Mouse (Mus musculus) brain, embryonic 14.5 days (tissue): ENCODE data around the gene Tm9sf4.

ENCODE experiments used
- CTCF ChIP-seq: fragments of 200-500 bp; IDR thresholded peaks from 2 replicates; pipeline ENCODE4 v1.5.1; 2012; ENCODE audit warnings: inconsistent platforms, mild to moderate bottlenecking, moderate library complexity, borderline replicate concordance; ENCODE audit not compliant: insufficient read depth, insufficient read length; ENCODE audit errors: extremely low read depth
- POLR2A ChIP-seq: fragments of 200-500 bp; IDR thresholded peaks from 2 replicates; pipeline ENCODE4 v1.6.1; 2012; ENCODE audit warnings: mild to moderate bottlenecking, inconsistent platforms, borderline replicate concordance; ENCODE audit not compliant: poor library complexity, insufficient read depth, insufficient read length, severe bottlenecking; ENCODE audit errors: extremely low read depth

DNA sequence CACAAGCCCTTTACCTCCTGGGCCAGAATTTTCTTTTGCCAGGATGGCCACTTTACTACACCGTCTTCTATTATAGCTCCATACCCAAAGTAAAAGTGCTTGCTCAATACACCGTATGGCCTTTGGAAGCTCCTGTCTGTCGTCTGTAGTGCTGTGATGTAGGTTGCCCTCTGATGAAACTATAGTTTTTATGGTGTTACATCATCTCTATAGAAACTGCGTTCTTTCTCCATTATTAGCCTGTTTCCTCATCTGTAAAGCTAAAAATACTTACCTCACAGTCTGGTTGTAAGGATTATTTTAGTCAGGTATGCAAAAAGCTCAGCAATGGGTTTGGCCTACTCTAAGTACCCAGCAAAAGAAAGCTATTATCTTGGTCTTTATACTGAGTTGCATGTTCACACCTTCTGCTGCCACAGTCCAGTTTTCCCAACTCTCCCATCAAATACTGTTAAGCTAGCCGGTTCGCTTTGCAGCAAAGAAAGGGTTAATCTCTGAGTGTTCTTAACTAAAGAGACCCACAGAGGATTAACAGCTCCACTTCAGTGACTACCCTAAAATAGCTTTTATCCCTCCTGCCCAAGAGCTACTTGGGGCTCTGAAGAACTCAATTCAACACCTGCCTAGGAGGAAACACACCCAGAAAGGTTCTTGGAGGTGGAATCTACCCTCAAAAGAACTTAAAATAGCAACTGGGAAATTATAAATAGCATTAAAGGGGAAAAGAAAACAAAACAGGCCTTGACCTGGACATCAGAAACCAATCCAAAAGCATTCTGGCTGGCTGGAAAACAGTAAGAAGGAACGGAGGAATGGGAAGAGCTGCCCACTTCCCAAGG lies 78.1 kb downstream of the Tm9sf4 start:
- TF ChIP-seq CTCF (no peak), POLR2A (no peak)
